ENCODE assay signal across 15 mouse cellular contexts in genomic region chr6:129175612-129176011, GRCm38 (mm10). TPM values are rescaled to one million over a fixed set of nuclear protein-coding genes. Genes with fewer than 3 reads are reported as not detected.
"Had no signal": no experiment of that assay in that cellular context is flagged by ENCODE, and none has a peak within 500 bp of the region (broad histone marks: within the 10 kb centered on the region; RNA-seq: fewer than 3 reads in every experiment).

No protein-coding gene starts in this region.

- H3K9ac ChIP-seq: limb, embryonic 12.5 days; liver, embryonic 14.5 days; lung, embryonic 15.5 days; midbrain, embryonic 15.5 days; neural tube, embryonic 12.5 days had no signal

- H3K36me3 ChIP-seq: limb, embryonic 12.5 days; lung, embryonic 15.5 days; midbrain, embryonic 15.5 days; neural tube, embryonic 12.5 days had no signal

- H3K4me2 ChIP-seq: limb, embryonic 12.5 days; lung, embryonic 15.5 days; midbrain, embryonic 11.5 days; midbrain, embryonic 15.5 days; neural tube, embryonic 12.5 days had no signal

- H3K27ac ChIP-seq: hindbrain, postnatal 0 days; limb, embryonic 12.5 days; liver, embryonic 14.5 days; lung, embryonic 15.5 days; macrophage; midbrain, embryonic 15.5 days; neural tube, embryonic 12.5 days; stomach, postnatal 0 days had no signal

- H3K4me1 ChIP-seq: limb, embryonic 12.5 days; lung, embryonic 15.5 days; neural tube, embryonic 12.5 days had no signal

- H3K9me3 ChIP-seq: limb, embryonic 12.5 days; lung, embryonic 15.5 days; megakaryocyte, embryonic 14.5 days; midbrain, embryonic 15.5 days; neural tube, embryonic 12.5 days had no signal

- H3K4me3 ChIP-seq: limb, embryonic 12.5 days; lung, embryonic 15.5 days; megakaryocyte, embryonic 14.5 days; midbrain, embryonic 15.5 days; neural tube, embryonic 12.5 days had no signal

- ATAC-seq: hindbrain, postnatal 0 days; midbrain, embryonic 15.5 days had no signal

- H3K27me3 ChIP-seq: limb, embryonic 12.5 days; lung, embryonic 15.5 days; megakaryocyte, embryonic 14.5 days; midbrain, embryonic 15.5 days; neural tube, embryonic 12.5 days had no signal

- DNase-seq: kidney, postnatal 14 days; layer of hippocampus, adult 9-11 months; layer of hippocampus, postnatal 36 days; lung, postnatal 14 days; thymus, postnatal 4 days had no signal

RNA-seq across cellular contexts. Expression of gene Clec2d, which starts 4.8 kb away (rescaled TPM):
- polyA plus RNA-seq: hindbrain, postnatal 0 days; midbrain, embryonic 11.5 days; midbrain, embryonic 15.5 days; neural tube, embryonic 12.5 days had no signal
